Mouse (Mus musculus) liver, embryonic 11.5 days (tissue): Measurements from ENCODE around the gene Btn1a1. TPM values are rescaled to one million over a fixed set of nuclear protein-coding genes. Genes with fewer than 3 reads are reported as not detected.
A peak's percentile ranks its signal among the peaks of the same experiment; 100 is the strongest.

Experiments used
- ATAC-seq: fragments of 200-750 bp; cut with Nextera tagmentation; replicated peaks from 2 replicates; pipeline ENCODE4 v1.8.0; 2017; ENCODE audit warnings: moderate number of reproducible peaks, mild to moderate bottlenecking, moderate TSS enrichment, moderate library complexity; ENCODE audit not compliant: low FRiP score
- DNase-seq: peaks from one replicate; pipeline ENCODE4 v3.0.0-alpha.2; 2017; ENCODE audit warnings: low spot score
- H3K27ac ChIP-seq: fragments of 300-500 bp; sonication (generic); 2 replicates; pipeline ENCODE4 v1.5.1; 2014; ENCODE audit warnings: mild to moderate bottlenecking, low read depth, low read length, control low read depth
- H3K27me3 ChIP-seq: fragments of 300-500 bp; sonication (generic); replicated peaks from 2 replicates; pipeline ENCODE4 v1.6.1; 2014; ENCODE audit warnings: low read length, mixed read lengths; ENCODE audit not compliant: control insufficient read depth, insufficient read depth
- H3K36me3 ChIP-seq: fragments of 300-500 bp; sonication (generic); 2 replicates; pipeline ENCODE4 v1.6.1; 2014; ENCODE audit warnings: mild to moderate bottlenecking, low read length, moderate library complexity, mixed read lengths; ENCODE audit not compliant: control insufficient read depth, insufficient read depth
- H3K4me1 ChIP-seq: fragments of 300-500 bp; sonication (generic); replicated peaks from 2 replicates; pipeline ENCODE4 v1.6.1; 2014; ENCODE audit warnings: low read length, mixed read lengths; ENCODE audit not compliant: control insufficient read depth, insufficient read depth
- H3K4me2 ChIP-seq: fragments of 300-500 bp; sonication (generic); 2 replicates; pipeline ENCODE4 v1.6.1; 2014; ENCODE audit warnings: mild to moderate bottlenecking, control low read depth, moderate library complexity
- H3K4me3 ChIP-seq: fragments of 300-500 bp; sonication (generic); 2 replicates; pipeline ENCODE4 v1.5.1; 2014; ENCODE audit warnings: low read depth, low read length, control low read depth
- H3K9ac ChIP-seq: fragments of 300-500 bp; sonication (generic); 2 replicates; pipeline ENCODE4 v1.6.1; 2014; ENCODE audit warnings: low read depth, low read length, control low read depth
- H3K9me3 ChIP-seq: fragments of 300-500 bp; sonication (generic); 2 replicates; pipeline ENCODE4 v1.6.1; 2016; ENCODE audit warnings: low read length, inconsistent platforms, mixed read lengths; ENCODE audit not compliant: control insufficient read depth
- WGBS: fragments of 180-500 bp; shearing (Covaris S2); extraction: QIAGEN DNeasy Blood & Tissue Kit; methylation state at CpG from one replicate; pipeline ENCODE4 v1.1.7; 2014; 5-methylcytosine and 5-hydroxymethylcytosine counted together
- polyA plus RNA-seq: library from polyadenylated mRNA; unstranded; fragments of >200 nt; fragmentation: Nextera tagmentation; extraction: Ambion mirVana; gene quantifications from 2 replicates; pipeline ENCODE4 v1.2.1, GENCODE M21; 2014

Gene Btn1a1
- polyA plus RNA-seq, 1 experiment from 2014 or later: 1.8 TPM

DNA sequence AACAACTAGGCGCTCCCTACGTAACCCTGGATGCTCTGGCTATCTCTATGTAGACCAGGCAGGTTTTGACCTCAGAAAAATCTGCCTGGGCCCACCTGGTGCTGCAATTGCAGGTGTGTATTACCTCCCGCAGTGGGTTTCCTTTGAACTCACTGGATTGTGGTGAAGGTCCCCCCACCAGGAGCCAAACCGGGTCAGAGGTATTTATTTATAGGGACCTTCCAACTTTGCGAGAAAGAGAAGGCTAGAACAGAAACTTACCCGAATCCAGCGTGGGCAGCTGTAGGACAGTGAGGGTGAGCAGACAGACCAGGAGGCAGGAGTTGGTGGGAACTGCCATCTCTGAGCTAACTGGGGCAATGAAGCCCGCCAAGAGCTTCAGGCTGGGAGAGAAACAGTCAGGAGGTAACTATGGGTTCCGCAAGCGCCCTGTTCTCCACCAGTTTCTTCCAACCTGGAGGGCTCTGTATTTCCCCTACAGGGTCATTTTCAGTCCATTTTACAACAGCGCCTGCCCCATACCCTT is 797 bp downstream of the Btn1a1 start:
- Histone ChIP-seq H3K27me3 (no peaks in the 10 kb centered on the region), H3K9ac (peak overlapping the region; percentile 72), H3K9me3 (no peaks in the 10 kb centered on the region), H3K27ac (peak overlapping the region; percentile 35; the same call in 1 of the 2 replicates), H3K36me3 (no peaks in the 10 kb centered on the region), H3K4me1 (peaks cover 17% of the 10 kb centered on the region), H3K4me2 (peak overlapping the region; percentile 94), H3K4me3 (peak overlapping the region; percentile 68)
- DNase-seq (peak; percentile 53), ATAC-seq (0 out of 2 replicates have a peak, but pooled peaks have one; percentile 13)
- 1% methylated on average over 11 of the region's 11 CpGs for WGBS

DNA sequence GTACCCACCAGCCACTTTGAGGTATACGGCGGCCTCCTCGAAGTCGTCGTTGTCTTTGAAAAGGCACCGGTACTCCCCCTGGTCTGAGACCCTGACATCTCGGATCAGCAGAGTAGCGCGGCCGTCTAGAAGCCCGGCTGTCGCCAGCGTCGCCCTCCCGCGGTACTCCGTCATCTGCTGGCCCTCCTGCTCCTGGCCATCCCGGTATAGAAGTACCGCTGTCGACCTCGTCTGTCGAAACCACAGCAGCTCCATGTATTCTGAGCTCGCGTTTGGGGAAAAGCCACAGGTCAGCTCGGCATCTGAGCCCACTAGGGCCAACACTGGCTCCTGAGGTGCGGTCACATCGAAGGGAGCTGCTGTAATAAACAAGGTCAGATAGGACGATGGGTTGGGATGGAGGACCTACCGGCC is 1.5 kb downstream of the Btn1a1 start:
- Histone ChIP-seq H3K4me3 (peak overlapping the region; percentile 68), H3K27ac (peak overlapping the region; percentile 65), H3K27me3 (no peaks in the 10 kb centered on the region), H3K4me2 (peak overlapping the region; percentile 94), H3K9me3 (no peaks in the 10 kb centered on the region), H3K36me3 (no peaks in the 10 kb centered on the region), H3K4me1 (peaks cover 23% of the 10 kb centered on the region), H3K9ac (peak overlapping the region; percentile 72)
- under 1% methylated on average over 29 of the region's 29 CpGs for WGBS
- peak; percentile 67 for DNase-seq
- ATAC-seq: peak; percentile 37

DNA sequence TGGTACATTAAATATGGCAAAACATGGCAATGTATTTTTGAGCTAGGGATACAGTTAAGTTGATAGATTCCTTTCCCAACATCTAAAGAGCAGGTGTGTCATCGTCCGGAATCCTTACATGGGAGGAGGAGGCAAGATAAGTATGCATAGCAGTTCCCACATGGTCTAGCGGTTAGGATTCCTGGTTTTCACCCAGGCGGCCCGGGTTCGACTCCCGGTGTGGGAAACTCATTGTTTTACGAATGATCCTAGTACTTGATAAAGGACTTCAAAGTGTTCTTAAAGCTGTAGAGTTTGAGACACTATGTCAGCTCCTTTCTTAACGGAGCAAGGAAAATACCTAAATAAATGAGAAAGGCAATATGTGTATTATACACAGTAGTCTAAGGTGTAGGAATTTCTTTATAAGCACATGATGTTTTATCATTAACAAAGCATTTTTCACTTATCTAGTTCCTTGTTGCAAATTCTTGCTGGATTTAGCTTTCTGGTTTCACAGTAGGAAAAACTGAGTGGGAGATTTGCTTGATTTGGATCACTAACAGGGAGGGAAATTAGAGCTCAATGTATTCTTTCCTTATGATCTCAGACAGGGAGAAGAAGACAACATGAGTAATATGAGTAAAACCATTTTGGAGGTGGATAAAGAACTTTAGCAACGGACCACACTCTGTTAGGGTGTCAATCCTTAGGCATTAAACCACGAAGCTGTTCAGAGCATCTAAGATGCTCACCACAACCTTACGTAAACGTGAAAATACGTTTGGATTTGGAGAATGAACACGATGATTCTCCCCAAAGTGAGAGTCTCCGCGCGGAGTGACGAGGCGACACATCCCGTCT is 2.1 kb downstream of the Btn1a1 start:
- Histone ChIP-seq H3K4me3 (peak overlapping the region; percentile 68), H3K27me3 (no peaks in the 10 kb centered on the region), H3K9ac (peak overlapping the region; percentile 72), H3K4me2 (peak overlapping the region; percentile 94), H3K36me3 (no peaks in the 10 kb centered on the region), H3K9me3 (no peaks in the 10 kb centered on the region), H3K27ac (peak overlapping the region; percentile 65), H3K4me1 (peaks cover 28% of the 10 kb centered on the region)
- WGBS: 1% methylated on average over 21 of the region's 21 CpGs
- ATAC-seq (peak; percentile 35), DNase-seq (peak; percentile 92)

- H3K9me3 ChIP-seq: no peaks in the 10 kb centered on the region
- ATAC-seq: no peak
- no peak overlapping the region for H3K9ac ChIP-seq
- H3K36me3 ChIP-seq: no peaks in the 10 kb centered on the region
- no peak for DNase-seq
- H3K27ac ChIP-seq: no peak overlapping the region
- H3K4me1 ChIP-seq: peaks cover 37% of the 10 kb centered on the region
- no peaks in the 10 kb centered on the region for H3K27me3 ChIP-seq
- no peak overlapping the region for H3K4me2 ChIP-seq
- no peak overlapping the region for H3K4me3 ChIP-seq
These were observed 3.0 kb downstream of the Btn1a1 start for GRCm38 (mm10) chr13:23462669-23463068.

DNA sequence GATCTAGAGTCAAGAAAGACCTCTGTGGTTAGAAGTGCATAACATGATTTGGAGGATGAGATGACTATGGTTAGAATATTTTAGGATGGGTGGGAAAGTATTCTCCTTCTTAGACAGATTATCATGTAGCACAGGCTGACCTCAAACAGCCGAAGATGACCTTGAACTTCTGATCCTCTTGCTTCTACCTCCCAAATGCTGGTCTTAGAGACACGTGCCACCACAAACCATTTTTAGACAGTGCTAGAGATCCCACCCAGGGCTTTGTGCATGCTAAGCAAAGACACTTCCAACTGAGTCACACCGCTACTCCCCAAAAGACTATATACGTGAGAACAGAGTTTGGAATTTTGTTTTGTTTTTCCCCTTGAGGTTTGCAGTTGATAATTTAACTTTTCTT is 3.6 kb downstream of the Btn1a1 start:
- H3K36me3 ChIP-seq: no peaks in the 10 kb centered on the region
- H3K9ac ChIP-seq: no peak overlapping the region
- no peak for DNase-seq
- no peak overlapping the region for H3K4me2 ChIP-seq
- no peak for ATAC-seq
- H3K27ac ChIP-seq: no peak overlapping the region
- no peaks in the 10 kb centered on the region for H3K9me3 ChIP-seq
- no peaks in the 10 kb centered on the region for H3K27me3 ChIP-seq
- WGBS: 74% methylated on average over 4 of the region's 4 CpGs
- H3K4me1 ChIP-seq: peaks cover 39% of the 10 kb centered on the region
- no peak overlapping the region for H3K4me3 ChIP-seq

DNA sequence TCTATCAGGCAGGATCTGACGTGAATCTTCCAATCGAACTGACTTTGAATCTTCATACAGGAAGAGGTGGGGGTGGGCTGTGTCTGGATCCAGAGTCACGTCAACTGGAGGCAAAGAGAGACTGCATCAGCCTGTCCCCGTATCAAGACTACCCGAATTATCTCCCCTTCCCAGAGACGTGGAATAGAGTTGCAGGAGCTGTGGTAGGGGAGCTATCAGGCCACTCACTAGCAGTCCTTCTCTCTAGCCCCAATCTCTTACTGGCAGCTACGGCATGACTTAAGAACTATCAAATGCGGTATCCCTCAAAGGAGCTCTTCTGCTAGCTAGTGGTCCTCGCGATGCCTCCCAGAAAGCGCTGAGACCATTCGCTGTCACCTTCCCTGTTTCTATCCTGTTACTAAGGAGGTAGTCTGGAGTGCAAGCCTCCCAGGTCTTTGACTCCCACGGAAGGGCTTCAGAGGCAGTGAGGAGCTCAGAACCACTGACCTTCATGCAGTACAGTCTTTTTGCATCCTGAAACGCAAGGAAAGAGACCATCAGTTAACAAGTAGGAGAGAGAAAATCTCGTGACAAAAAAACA is 6.3 kb downstream of the Btn1a1 start:
- ATAC-seq (peak; percentile 97), DNase-seq (peak; percentile 53)
- H3K9me3 ChIP-seq: no peaks in the 10 kb centered on the region
- peak overlapping the region; percentile 75 for H3K4me2 ChIP-seq
- WGBS: 12% methylated on average over 15 of the region's 15 CpGs
- peak overlapping the region; percentile 69 for H3K9ac ChIP-seq
- no peaks in the 10 kb centered on the region for H3K27me3 ChIP-seq
- peak overlapping the region; percentile 42 for H3K4me3 ChIP-seq
- no peaks in the 10 kb centered on the region for H3K36me3 ChIP-seq
- H3K4me1 ChIP-seq: peaks cover 30% of the 10 kb centered on the region
- H3K27ac ChIP-seq: peak overlapping the region; percentile 98

DNA sequence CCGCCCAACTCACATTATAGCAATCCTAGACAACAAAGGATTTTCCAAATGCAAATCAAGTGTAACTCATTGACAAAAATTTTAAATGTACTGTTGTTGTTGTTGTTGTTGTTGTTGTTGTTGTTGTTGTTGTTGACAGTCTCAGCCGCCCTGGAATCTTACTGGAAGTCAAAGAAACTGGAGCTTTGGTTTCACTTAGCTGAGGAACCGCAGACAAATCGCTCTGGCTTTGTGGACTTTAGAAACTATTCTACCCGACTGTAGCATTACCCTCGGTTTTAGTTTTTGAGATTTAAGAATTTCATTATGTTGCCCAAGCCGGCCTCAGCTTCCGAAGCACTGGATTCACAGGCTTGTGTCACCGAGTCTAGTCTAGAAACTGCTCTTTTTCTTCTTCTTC is 11.8 kb downstream of the Btn1a1 start:
- no peak for ATAC-seq

DNA sequence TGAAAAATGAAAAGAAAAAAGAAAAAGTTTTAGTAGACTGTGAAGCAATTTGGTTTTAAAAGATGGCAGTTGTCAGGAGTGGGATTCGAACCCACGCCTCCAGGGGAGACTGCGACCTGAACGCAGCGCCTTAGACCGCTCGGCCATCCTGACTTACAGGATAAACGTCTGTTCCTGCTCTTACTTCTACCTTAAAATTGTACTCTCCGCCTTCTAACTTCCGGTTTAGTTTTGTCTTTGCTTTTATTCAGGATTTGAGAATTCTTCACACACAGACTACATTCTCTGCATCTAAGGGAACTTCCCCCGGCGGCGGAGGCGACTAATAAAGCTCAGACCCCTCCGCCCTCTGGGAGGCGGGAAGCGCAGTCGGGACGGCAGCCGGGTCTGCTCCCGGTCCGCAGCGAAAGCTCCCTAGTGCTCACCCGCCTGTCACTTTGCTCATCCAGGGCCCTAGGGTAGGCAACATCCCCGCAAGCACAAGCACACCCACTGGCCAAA is 12.3 kb downstream of the Btn1a1 start:
- under 1% methylated on average over 25 of the region's 25 CpGs for WGBS

More for the DNA sequence above, 11.8 kb downstream of the Btn1a1 start:
- Histone ChIP-seq H3K27ac (peak overlapping the region; percentile 78; the same call in 1 of the 2 replicates), H3K9me3 (no peaks in the 10 kb centered on the region), H3K4me2 (peak overlapping the region; percentile 81), H3K9ac (peak overlapping the region; percentile 76), H3K27me3 (no peaks in the 10 kb centered on the region), H3K4me3 (peak overlapping the region; percentile 78), H3K4me1 (peaks cover 17% of the 10 kb centered on the region), H3K36me3 (no peaks in the 10 kb centered on the region)
- DNase-seq: no peak
- 3% methylated on average over 9 of the region's 9 CpGs for WGBS

More for the DNA sequence above, 12.3 kb downstream of the Btn1a1 start:
- H3K4me1 ChIP-seq: peaks cover 14% of the 10 kb centered on the region
- DNase-seq: peak; percentile 84
- H3K4me2 ChIP-seq: peak overlapping the region; percentile 81
- peak overlapping the region; percentile 76 for H3K9ac ChIP-seq
- peak overlapping the region; percentile 78 for H3K27ac ChIP-seq
- H3K36me3 ChIP-seq: no peaks in the 10 kb centered on the region
- no peaks in the 10 kb centered on the region for H3K27me3 ChIP-seq
- ATAC-seq: peak; percentile 79
- H3K4me3 ChIP-seq: peak overlapping the region; percentile 78
- no peaks in the 10 kb centered on the region for H3K9me3 ChIP-seq
